In genomic region chr1:118335847-118336246, GRCm38 (mm10) we compare ENCODE assay signal across 14 mouse cellular contexts. TPM values are rescaled to one million over a fixed set of nuclear protein-coding genes. Genes with fewer than 3 reads are reported as not detected.
DNase-seq lines count a peak whose midpoint lies in the region; ATAC-seq and TF ChIP-seq lines count a peak whose summit lies in the region.
"Had no signal": no experiment of that assay in that cellular context is flagged by ENCODE, and none has a peak within 500 bp of the region (broad histone marks: within the 10 kb centered on the region; RNA-seq: fewer than 3 reads in every experiment).

No protein-coding gene starts in this region.

- H3K9me3 ChIP-seq in forebrain, embryonic 14.5 days (replicated peaks; ENCODE audit: control insufficient read depth, low read length): no peaks in the 10 kb centered on the region
- no peaks in the 10 kb centered on the region for H3K9me3 ChIP-seq in forebrain, embryonic 10.5 days
- H3K9me3 ChIP-seq: midbrain, embryonic 12.5 days had no signal

- H3K27me3 ChIP-seq in forebrain, embryonic 14.5 days (replicated peaks; ENCODE audit: control insufficient read depth, insufficient read depth, low read length): no peaks in the 10 kb centered on the region
- no peaks in the 10 kb centered on the region for H3K27me3 ChIP-seq in forebrain, embryonic 10.5 days (ENCODE audit: poor library complexity, severe bottlenecking)
- H3K27me3 ChIP-seq: midbrain, embryonic 12.5 days had no signal

- H3K36me3 ChIP-seq in forebrain, embryonic 14.5 days (ENCODE audit: control insufficient read depth, insufficient read depth, low read length): peaks cover 45% of the 10 kb centered on the region
- H3K36me3 ChIP-seq in forebrain, embryonic 10.5 days (replicated peaks): peaks cover 55% of the 10 kb centered on the region

- peak; percentile 33 for DNase-seq in forebrain, embryonic 14.5 days (ENCODE audit: low spot score)
- no peak for DNase-seq in forebrain, embryonic 10.5 days (ENCODE audit: extremely low spot score, low spot score)
- no peak for DNase-seq in left cerebral cortex, adult 2 months (ENCODE audit: extremely low spot score in 1 of 2, low spot score in 2 of 2)
- DNase-seq in left cerebral cortex, postnatal 4 days: no peak
- peak; percentile 51 for DNase-seq in 416B (ENCODE audit: low read depth)
- DNase-seq in spleen, postnatal 4 days (ENCODE audit: low spot score in 2 of 2): no peak
- DNase-seq in testis, postnatal 14 days (ENCODE audit: low spot score): no peak
- DNase-seq: B cell, adult 2 months; cerebellum, adult 9-11 months; layer of hippocampus, adult 9-11 months; liver had no signal

- intact Hi-C loops in left cerebral cortex, adult 2 months (cut with DNase I): loop anchor here (5.0 kb wide), 3 partner anchors 141 to 421 kb away; no protein-coding TSS in a partner anchor
- intact Hi-C loops in left cerebral cortex, postnatal 4 days (cut with DNase I): loop anchor here (5.0 to 10.0 kb wide), 3 partner anchors 139 to 421 kb away; no protein-coding TSS in a partner anchor

- H3K4me1 ChIP-seq in forebrain, embryonic 14.5 days (ENCODE audit: control insufficient read depth, insufficient read depth, low read length): no peaks in the 10 kb centered on the region
- H3K4me1 ChIP-seq in forebrain, embryonic 10.5 days: no peaks in the 10 kb centered on the region
- H3K4me1 ChIP-seq: midbrain, embryonic 12.5 days had no signal

- ATAC-seq in forebrain, embryonic 14.5 days: no peak
- peak; percentile 43 for ATAC-seq in activated CD4-positive, CD25-positive, alpha-beta regulatory T cell, adult 4 months

- no peak overlapping the region for H3K4me2 ChIP-seq in forebrain, embryonic 14.5 days (ENCODE audit: low read length)
- H3K4me2 ChIP-seq: heart, embryonic 11.5 days; midbrain, embryonic 12.5 days had no signal

- peak; percentile 38 for TF ChIP-seq CTCF in left cerebral cortex, adult 2 months (IDR thresholded peaks at IDR 0.05)

- no peak overlapping the region for H3K27ac ChIP-seq in forebrain, embryonic 14.5 days (ENCODE audit: low read depth, low read length)
- no peak overlapping the region for H3K27ac ChIP-seq in forebrain, embryonic 10.5 days
- H3K27ac ChIP-seq in left cerebral cortex, adult 2 months: no peak overlapping the region
- H3K27ac ChIP-seq: midbrain, embryonic 12.5 days had no signal

- no peak overlapping the region for H3K9ac ChIP-seq in forebrain, embryonic 14.5 days (ENCODE audit: low read length)
- H3K9ac ChIP-seq: midbrain, embryonic 12.5 days had no signal

- H3K4me3 ChIP-seq in forebrain, embryonic 14.5 days (ENCODE audit: low read depth, low read length): no peak overlapping the region
- H3K4me3 ChIP-seq in forebrain, embryonic 10.5 days: no peak overlapping the region
- H3K4me3 ChIP-seq in left cerebral cortex, adult 2 months: no peak overlapping the region
- H3K4me3 ChIP-seq: midbrain, embryonic 12.5 days had no signal

RNA-seq across cellular contexts. Expression of gene Nifk, which starts 14.2 kb away (rescaled TPM):
- 89.7 and 91.1 TPM in 2 replicates for polyA plus RNA-seq in forebrain, embryonic 14.5 days (2014; fragmentation: Nextera tagmentation; extraction: Ambion mirVana)
- polyA plus RNA-seq in forebrain, embryonic 10.5 days (2016; fragmentation: Nextera tagmentation; extraction: Ambion mirVana): 108 and 113 TPM in 2 replicates
- total RNA-seq in left cerebral cortex, adult 2 months (2021): 10 to 100 TPM; 17.3 to 19.1 TPM
- 10 to 100 TPM; 40.0 to 42.1 TPM for total RNA-seq in left cerebral cortex, postnatal 4 days (2021)
- polyA plus RNA-seq in activated CD4-positive, CD25-positive, alpha-beta regulatory T cell, adult 4 months (2017; shearing (Covaris generic)): 10 to 100 TPM; 50.2 to 58.8 TPM

RNA-seq across cellular contexts. Expression of gene Tsn, which starts 24.3 kb away (rescaled TPM):
- 508 and 512 TPM in 2 replicates for polyA plus RNA-seq in forebrain, embryonic 14.5 days (2014; fragmentation: Nextera tagmentation; extraction: Ambion mirVana)
- 395 and 413 TPM in 2 replicates for polyA plus RNA-seq in forebrain, embryonic 10.5 days (2016; fragmentation: Nextera tagmentation; extraction: Ambion mirVana)
- total RNA-seq in left cerebral cortex, adult 2 months (2021): 100 to 1,000 TPM in 1 of 2 experiments, 10 to 100 TPM in 1; 96.0 to 104 TPM
- total RNA-seq in left cerebral cortex, postnatal 4 days (2021): 100 to 1,000 TPM; 179 to 180 TPM
- 100 to 1,000 TPM; 221 to 249 TPM for polyA plus RNA-seq in activated CD4-positive, CD25-positive, alpha-beta regulatory T cell, adult 4 months (2017; shearing (Covaris generic))

RNA-seq across cellular contexts. Expression of gene Clasp1, which starts 53.0 kb away (rescaled TPM):
- polyA plus RNA-seq in forebrain, embryonic 14.5 days (2014; fragmentation: Nextera tagmentation; extraction: Ambion mirVana): 71.6 and 108 TPM in 2 replicates
- polyA plus RNA-seq in forebrain, embryonic 10.5 days (2016; fragmentation: Nextera tagmentation; extraction: Ambion mirVana): 91.5 and 94.2 TPM in 2 replicates
- total RNA-seq in left cerebral cortex, adult 2 months (2021): 100 to 1,000 TPM; 112 to 118 TPM
- total RNA-seq in left cerebral cortex, postnatal 4 days (2021): 100 to 1,000 TPM; 219 to 233 TPM
- 10 to 100 TPM; 36.6 to 44.9 TPM for polyA plus RNA-seq in activated CD4-positive, CD25-positive, alpha-beta regulatory T cell, adult 4 months (2017; shearing (Covaris generic))

Comparison
In these comparisons a context has a peak if more than half of its experiments do, and no peak if none do; other contexts are left out.
1. DNase-seq: peak in forebrain, embryonic 14.5 days (single experiment) and 416B (single experiment); none in forebrain, embryonic 10.5 days (single experiment), left cerebral cortex, adult 2 months (0 of 2), left cerebral cortex, postnatal 4 days (single experiment), spleen, postnatal 4 days (0 of 2) and testis, postnatal 14 days (single experiment).